Mouse (Mus musculus) heart, adult 2 months (tissue): Measurements from ENCODE around the gene Rps6kc1.

Source experiments
- CTCF ChIP-seq: fragments of 200-600 bp; IDR thresholded peaks from 2 replicates; pipeline ENCODE4 v1.8.1; 2022; ENCODE audit warnings: antibody characterized with exemption, mild to moderate bottlenecking, moderate library complexity
- EP300 ChIP-seq: fragments of 200-500 bp; IDR thresholded peaks from 2 replicates; pipeline ENCODE4 v1.6.1; 2011; ENCODE audit warnings: low read depth, low read length, control low read depth; ENCODE audit not compliant: insufficient read depth
- POLR2A ChIP-seq: fragments of 200-500 bp; IDR thresholded peaks from 2 replicates; pipeline ENCODE4 v1.6.1; 2011; ENCODE audit warnings: mild to moderate bottlenecking, low read depth, low read length, control low read depth; ENCODE audit not compliant: insufficient read depth

DNA sequence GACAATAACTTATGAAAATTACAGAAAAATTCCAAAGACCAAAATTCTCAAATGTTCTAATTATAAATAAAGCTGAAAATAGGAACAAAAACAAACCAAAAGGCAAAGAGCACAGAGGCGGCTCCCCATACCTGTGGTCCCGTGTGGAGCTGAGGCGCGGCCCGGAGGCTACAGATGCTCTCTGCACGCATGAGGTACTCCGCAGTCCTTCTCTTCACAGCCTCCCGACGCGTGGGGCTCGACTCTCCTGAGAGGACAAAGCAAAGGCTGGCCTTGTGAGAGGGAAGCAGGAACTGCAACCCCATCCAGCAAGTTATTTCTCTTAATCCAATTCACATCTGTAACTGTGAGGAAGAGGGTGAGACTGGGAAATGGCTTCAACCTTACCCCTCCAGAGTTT, 67.2 kb downstream of the Rps6kc1 start:
- no peak for TF ChIP-seq POLR2A
- no peak for TF ChIP-seq CTCF
- no peak for TF ChIP-seq EP300
